Mouse (Mus musculus) 3T3-L1 (cell line): Measurements from ENCODE around the gene Sf3b3.
"Not testable (repeated sequence)": the region's sequence is repeated elsewhere in the genome, so short reads cannot be mapped to it uniquely, and the experiment has no call there.

ENCODE experiments used
- DNase-seq: peaks from one replicate; pipeline ENCODE4 v3.0.0-alpha.2; 2015; ENCODE audit warnings: low read depth, low spot score

Sf3b3 gene

DNA sequence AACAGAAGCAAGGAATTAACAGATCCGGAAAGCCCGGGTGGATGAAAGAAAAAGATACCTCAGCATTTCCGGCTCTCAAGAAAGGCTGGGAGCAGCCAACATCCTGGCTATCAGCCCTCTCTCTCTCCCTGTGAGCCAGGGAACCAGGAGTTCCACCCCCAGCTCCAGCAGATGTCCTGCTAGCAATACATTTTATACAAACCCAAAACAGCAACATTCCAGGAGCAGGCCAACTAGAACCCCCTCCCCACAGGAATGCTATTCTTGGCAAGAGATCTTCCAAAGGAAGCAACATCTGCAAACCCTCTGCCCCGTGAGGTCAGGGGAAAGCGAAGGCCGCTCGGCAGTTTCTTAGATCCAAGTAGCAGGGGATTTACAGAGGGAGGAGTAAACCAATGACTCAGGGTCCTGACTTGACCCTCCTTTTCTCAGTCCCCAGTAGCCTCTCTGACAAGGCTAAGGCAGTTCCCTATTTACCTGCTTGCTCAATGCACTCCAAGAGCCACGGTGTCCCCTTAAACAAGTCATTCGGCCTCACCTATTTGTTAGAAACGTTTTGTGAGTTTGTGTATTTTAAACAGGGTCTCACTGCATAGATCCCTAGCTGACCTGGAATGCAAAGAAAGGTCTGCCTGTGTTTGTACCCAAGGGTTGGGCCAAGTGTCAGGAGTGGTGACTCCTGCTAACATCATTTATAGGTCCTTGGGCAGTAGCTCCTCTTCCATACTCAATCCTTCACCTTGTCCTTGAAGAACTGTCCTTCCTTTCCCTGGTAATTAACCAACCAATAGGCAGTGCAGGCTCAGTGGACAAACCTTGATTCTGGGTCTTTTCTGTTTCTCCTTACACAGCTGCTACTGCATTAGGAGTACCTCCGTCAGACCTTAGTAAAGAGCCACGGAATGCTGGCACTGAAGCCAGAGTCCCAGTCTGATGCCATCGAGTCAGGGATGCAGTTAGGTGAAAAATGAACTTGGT, 37.8 kb downstream of the Sf3b3 start:
- DNase-seq, result peak; percentile 98

DNA sequence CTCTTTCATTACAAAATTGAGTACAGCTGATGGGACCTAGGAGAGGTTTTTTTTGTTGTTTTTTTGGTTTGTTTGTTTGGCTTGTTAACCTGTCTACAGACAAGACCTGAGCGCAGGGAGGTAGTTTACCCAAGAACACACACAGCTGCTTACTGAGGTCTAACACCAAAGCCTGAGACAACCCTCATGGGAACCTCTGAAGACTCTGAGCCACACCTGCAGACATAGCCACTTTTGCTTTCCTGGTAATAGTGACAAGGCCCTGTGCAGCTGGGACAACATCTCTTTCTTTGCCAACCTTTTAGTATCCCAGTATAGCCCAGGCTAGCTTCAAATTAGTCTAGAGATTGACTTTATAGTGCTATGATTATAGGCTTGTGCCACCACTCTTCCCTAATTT, 40.4 kb downstream of the Sf3b3 start:
- no peak for DNase-seq

DNA sequence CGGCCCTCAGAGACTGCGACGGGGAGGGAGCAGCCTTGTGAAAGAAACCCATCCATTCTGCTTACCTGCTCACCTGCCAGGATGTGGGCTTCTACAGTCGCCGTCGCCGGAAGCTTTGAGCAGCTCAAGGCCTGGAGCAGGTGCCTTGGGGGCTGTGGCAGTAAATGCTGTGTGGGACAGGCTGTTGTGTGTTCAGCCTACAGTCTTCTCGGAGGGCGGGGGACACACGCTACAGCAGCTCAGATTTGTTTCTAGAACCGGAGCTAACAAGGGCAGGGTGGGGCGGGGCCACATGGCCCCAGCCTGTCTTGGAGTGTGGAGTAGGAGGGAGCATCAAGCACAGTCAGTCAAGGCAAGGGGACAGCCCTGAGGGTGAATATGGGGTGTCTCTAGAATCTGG, 40.9 kb downstream of the Sf3b3 start, which contains the start of gene Il34:
Gene Il34 (minus strand): TSS at position 256 of the 400 bp plus-strand sequence.
- no peak for DNase-seq

DNA sequence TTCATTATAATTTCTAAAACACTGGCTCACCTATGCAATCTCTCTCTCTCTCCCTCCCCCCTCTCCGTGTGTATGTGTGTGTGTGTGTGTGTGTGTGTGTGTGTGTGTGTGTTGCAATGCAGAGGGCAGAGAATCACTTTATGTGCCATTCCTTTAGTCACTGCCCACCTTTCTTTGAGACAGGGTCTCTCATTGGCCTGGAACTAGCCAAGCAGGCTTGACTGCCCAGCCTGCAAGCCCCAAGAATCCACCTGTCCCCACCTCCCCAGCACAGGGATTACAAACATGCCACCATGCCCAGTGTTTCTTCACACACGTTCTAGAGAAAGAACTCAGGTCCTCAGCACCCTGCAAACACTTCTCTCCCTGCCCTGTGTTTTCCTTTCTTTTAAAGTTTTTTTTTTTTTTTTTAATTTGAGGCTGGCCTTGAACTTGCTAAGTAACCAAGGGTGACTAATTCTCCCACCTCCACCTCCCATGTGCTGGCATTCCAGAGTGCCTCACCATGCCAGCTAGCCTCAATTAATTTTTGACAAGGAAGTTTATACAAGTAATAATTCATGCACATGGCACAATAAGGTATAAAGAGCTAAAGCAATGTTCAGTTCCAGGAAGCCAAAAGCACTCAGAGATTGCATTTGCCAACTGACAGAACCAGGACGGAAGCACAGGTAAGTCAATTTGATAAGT, 41.6 kb downstream of the Sf3b3 start:
- no peak for DNase-seq

DNA sequence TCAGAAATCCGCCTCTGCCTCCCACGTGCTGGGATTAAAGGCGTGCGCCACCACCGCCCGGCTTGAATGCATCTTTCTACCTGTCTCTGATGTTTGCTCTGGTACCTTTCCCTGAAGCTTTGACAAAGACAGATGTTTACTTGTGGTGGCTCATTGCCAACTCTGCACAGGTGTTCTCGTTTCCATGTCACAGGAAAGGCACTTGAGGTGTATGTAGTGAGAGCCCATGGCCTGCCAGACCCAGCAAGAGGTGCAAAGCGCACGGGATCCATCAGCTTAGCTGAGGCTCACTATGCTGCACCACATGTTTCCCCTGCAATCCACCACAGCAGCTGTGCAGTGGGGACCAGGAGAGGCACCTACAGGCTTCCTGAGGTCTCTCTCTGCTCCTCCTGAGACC, 42.7 kb downstream of the Sf3b3 start:
- DNase-seq, result no peak

DNA sequence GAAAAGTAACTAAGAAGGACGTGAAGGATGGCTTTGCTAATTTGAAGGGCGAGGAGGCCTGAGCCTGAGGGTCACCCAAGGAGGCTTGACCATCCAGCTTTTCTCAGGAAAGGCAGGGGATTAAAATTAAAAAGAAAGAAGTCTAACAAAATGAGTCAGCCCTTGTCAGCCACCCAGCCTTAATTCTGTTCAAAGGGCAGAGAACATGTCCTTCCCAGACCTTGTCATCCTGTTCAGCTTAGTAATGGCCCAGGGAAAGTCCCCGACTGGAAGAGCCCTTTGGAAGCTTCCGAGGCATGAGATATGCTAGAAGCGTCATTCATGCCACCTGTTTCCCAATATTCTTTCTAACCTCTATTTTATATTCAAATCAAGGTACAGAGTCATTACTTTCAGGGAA, 43.6 kb downstream of the Sf3b3 start:
- DNase-seq, result peak; percentile 64

DNA sequence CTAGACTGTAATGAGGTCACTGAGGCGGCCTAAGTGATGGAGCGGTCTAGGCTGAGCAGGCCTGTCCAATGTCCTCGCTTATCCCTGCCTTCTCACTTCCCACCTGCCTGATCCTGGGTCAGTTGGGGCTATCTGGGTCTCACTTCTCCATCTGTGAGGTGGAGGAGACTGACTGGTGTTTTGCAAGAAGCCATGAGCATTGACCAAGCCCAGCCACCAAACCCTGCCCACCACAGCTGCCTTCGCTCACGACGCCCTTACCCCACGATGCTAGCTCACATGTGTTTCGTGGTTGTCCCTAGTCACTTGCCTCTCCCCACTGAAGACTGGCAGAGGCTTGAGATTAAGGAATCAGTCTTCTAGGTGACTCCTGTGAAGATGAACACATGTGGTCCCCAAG, 49.5 kb downstream of the Sf3b3 start:
- no peak for DNase-seq

DNA sequence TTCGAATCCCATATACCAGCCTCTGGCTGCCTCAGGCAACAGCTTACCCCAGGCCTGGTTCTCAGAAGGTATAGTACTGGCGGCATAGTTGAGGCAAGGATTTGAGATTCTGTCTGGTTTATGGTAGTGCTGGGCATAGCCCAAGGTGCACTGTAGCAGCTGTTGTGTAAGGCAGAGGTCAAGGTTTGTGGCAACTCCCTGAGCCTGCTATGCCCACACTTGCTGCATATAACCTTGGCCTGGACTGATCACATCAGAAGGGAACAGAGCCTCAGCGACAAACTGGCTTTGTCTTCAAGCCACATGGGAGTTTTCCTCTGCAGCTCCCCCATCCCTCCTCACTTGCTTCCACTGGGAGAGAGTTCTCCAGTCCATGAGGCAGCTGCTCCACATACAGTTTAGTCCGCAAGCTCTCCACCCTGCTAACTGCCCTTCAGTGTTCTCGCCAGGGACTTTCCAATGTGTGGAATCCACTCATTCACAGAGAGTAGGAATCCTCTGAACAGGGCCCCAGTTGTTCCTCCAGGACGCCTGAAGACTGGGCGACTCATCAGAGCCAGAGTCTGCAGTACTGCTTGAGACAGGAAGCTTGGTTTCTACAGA, 52.1 kb downstream of the Sf3b3 start:
- peak; percentile 99 for DNase-seq

DNA sequence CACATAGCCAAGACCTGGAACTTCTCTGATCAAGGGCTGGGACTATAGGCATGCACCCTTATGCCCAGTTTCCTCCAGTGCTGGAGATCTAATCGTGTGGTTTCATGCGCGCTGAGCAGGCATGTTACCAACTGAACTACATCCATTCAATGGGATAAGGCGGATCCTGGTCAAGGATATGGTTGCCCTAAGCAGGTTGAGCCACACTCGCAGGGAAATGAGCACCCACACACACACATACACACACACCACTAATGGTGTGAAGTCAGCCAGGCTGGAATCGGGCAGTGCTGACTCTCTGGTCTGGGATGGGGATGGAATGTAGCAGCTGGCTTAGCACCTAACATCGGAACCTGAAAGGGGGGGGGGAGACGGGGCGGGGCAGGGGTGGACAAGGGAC, 52.7 kb downstream of the Sf3b3 start:
- DNase-seq, result no peak

DNA sequence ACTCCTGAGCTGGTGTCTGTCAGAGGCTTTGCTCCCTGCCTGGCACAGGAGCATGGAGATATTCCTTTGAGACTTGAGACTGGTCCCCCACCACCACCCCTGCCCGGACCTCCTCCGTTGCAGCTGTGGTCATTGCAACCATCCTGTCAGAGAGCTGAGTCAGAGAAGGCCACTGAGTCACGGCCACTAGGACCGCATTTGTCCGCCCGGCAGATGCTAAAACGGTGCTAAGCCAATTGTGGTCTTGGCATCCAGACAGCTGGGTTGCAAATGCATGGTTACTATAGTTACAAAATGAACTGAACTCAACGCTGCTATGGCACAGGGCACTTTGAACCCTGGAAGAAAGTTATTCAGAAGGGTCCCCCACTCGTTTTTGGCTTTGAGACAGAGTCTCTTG, 53.1 kb downstream of the Sf3b3 start:
- DNase-seq, result peak; percentile 99

DNA sequence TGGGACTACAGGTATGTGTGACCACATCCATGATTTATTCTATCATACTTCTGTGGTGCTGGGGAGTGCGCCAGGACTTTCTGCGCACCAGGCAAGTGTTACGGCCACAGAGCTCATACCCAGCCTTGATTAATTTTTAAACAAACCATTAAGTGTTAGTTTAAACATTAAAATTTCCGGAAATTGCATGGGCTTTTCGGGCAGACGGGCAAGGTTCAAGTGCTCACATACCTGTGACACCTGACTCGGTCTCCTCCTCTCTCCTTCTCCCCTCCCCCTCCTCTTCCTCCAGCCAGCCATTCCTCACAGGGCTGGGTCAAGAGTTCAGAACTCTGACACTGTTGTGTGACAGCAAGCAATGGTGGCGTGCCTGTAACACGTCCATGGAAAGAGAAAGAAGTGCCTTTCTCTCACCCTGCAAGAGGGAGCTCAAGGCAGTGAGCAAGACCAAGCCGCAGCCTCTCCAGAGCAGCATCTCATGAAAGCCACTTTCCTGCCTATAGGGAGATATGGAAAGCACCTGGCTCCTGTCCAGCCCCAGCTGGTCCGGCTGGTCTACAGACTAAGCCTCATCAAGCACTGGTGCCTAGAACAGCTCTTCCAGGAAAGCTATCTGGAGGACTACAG, 53.9 kb downstream of the Sf3b3 start:
- DNase-seq, result peak; percentile 99

DNA sequence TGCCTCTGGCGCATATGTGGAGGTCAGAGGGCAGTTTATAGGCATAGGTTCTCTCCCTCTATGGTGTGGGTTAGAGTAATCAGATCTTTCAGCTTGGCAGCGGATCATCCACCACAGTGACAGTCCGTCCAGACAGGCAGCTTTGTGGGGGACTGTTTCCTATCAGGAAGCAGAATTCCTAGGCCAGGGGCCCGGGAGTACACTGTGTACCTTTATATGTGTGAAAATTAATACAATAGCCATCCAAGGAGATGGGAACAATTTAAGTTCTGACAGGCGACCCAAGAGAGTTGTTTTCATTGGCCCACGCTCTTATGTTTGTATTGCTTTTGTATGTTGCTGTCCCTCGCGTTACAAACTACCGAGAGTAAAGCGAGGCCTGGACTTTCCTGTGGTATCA, 55.4 kb downstream of the Sf3b3 start:
- no peak for DNase-seq

DNA sequence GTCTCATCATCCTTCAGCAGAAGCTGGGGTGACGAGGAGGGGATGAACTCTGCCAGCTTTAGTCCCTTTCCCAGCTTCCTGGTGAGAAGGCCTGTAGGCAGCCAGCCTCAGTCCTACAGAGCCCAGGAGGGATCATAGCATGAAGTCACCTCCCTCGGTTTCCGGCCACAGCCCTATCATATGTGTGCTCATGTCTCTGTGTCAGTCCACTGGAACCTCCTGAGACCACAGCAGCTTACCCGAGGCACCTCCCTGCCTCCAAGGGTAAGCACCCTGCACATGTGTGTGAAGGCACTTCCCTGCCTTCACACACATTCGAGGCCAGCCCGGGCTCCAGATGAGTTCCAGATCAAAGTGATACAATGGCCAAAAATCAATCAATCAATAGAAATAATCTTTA, 56.3 kb downstream of the Sf3b3 start:
- peak; percentile 59 for DNase-seq

DNA sequence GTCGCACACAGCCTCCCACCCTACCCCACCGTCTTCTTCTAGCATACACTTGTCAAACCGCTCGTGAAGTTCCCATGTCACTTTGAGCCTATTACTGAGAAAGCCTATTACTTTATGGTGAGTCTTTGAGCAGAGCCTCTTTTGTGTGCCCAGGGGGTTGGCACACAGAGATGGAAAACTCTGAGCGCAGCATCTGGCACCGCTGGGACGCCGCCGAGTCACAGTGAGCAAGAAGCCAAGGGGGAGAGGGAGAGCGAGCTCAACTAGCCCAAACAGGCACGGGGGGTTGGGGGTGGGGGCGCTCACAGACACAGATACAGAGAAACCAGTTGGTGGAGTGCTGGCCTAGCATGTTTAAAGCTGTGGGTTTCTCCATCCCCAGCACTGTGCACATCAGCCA, 57.0 kb downstream of the Sf3b3 start:
- peak; percentile 76 for DNase-seq

DNA sequence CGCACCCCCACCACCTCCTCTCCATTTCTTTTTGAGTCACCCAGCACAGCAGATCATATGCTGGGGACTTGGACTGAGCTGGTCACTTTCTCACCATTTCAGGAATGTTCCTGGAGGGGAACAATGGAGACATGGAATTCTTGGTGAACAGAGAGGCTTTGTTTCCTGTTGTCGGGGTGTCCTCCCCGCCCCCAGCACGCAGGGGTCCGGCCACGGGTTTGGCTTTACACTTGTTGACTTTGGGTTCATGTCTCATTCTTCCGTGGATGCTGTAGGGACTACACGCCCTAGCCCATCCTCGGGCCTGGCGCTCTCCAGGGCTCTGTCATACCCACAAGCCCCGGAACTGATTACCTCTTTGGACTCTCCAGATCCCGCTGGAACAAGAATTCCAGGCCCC, 57.6 kb downstream of the Sf3b3 start:
- DNase-seq, result peak; percentile 86

DNA sequence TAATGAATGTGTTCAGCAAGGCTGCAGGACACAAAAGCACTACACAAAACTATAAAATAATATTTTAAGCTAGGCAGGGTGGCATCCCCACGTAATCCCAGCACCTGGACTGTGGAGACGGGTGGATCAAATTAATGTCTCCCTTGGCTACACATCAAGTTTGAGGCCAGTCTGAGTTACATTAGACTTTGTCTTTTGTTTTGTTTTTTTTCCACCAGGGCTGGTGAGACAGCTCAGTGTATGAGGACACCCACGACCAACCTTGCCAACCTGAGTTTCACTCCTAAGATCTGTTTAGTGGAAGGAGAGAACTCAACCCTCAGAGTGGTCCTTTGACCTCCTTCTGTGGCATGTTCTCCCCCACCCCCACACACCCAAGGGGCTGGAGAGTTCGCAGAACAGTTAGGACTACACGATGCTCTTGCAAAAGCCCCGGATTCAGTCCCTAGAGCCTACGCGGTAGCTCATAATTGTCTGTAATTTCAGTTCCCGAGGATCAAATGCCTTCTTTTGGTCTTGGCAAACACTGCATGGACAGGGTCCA, 59.1 kb downstream of the Sf3b3 start:
- DNase-seq, result peak; percentile 49

DNA sequence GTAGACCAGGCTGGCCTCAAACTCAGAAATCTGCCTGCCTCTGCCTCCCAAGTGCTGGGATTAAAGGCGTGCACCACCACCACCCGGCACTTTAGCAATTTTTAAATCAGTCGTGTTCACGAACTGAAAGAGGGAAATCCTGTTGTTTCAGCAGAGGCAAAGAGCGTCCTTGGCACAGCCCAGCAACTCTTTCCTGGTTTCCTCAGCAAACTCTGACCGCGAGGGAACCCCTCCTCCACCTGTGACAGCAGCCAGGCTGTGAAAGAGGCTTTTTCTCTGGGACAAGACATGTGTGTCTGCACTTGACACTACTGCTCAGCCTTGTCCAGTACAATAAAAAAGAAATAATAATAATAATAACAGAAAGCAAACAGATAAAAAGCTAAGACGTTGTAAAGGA, 59.7 kb downstream of the Sf3b3 start:
- no peak for DNase-seq

DNA sequence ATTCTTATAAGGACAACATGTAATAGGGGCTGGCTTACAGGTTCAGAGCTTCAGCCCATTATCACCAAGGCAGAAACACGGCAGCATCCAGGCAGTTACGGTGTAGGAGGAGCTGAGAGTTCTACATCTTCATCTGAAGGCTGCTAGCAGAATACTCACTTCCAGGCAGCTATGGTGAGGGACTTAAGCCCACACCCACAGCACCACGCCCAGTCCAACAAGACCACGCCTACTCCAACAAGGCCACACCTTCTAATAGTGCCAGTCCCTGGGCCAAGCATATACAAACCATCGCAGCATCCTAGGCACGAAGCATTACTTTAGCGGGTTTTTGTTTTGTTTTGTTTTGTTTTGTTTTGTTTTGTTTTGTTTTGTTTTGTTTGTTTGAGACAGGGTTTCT, 60.1 kb downstream of the Sf3b3 start:
- DNase-seq, result not testable (repeated sequence)

DNA sequence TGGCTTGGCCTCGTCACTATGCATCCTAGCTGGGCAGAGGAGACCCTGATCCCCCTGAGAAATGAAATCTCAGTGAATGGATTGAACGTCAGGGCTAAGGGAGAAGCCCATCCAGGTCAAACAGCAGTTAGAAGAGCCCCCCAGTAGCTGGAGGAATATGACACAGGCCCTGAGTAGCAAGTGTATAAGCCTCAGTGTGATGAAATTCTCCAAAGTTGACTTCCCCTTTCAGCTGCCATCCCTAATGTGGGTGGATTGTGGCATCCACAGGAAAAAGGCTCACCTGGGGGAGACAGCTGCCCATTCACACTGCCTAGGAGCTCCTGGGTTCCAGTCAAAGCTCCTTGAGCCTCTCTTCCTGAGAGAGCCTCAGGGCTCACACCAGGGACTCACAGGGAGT, 61.2 kb downstream of the Sf3b3 start:
- DNase-seq, result peak; percentile 34

DNA sequence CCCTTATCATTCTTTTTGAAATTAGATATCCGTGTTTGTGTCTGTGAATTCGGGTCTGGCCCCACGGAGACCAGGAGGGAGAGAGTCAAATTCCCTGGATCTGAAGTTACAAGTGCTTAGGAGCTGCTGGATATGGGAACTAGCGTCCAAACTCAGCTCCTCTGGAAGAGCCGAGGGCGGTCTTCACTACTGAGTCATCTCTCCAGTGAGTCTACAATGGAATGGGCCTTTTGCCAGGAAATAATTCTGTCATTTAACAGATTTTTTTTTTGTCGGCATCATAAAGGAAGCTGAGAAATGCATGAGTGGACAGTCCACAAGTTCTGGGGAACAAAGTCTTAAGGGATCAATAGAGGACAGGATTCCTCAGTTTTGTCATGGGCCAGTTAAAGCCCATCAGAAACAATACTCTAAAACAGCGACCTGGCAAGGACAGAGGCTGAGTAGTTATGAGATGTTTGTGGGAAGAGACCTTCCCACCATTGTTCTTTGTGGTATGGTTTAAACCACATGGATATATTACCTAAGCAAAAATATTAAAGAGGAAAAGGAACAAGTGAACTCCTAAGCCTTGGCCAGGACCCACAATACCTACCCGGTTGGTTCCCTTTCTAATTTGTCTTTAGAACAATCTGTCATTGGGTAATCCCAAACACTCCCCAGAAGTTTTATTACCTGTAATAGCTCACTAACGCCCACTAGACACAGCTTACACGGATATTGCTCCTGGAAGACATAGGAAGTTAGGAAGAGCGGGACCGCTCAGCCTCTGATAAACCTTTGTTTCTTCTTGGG, 66.5 kb downstream of the Sf3b3 start:
- DNase-seq, result peak; percentile 98

DNA sequence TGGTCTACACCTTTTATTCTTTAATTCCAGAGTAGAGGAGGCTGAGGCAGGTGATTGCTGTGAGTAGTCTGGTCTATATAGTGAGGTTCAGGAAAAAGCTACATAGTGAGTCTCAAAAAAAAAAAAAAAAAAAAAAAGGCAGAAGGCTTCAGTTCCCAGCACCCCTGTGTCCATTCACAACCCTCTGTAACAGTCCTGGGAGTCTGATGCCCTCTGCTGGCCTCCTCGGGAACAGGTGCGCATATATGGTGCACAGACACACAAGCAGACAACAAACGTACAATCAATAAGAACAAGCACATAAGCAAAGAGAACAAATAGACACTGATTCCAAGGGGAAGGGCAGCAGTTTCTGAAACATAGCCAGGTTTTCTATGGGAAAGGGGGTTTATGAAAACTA, 70.3 kb downstream of the Sf3b3 start:
- DNase-seq, result no peak
